Mouse (Mus musculus): ENCODE data around the gene Cth. TPM values are rescaled to one million over a fixed set of nuclear protein-coding genes. Genes with fewer than 3 reads are reported as not detected.
"Not testable (repeated sequence)": the region's sequence is repeated elsewhere in the genome, so short reads cannot be mapped to it uniquely, and the experiment has no call there.

The Cth gene
- 1 to 10 TPM; 1.5 to 6.5 (median 3.4) TPM for total RNA-seq (2022)

DNA sequence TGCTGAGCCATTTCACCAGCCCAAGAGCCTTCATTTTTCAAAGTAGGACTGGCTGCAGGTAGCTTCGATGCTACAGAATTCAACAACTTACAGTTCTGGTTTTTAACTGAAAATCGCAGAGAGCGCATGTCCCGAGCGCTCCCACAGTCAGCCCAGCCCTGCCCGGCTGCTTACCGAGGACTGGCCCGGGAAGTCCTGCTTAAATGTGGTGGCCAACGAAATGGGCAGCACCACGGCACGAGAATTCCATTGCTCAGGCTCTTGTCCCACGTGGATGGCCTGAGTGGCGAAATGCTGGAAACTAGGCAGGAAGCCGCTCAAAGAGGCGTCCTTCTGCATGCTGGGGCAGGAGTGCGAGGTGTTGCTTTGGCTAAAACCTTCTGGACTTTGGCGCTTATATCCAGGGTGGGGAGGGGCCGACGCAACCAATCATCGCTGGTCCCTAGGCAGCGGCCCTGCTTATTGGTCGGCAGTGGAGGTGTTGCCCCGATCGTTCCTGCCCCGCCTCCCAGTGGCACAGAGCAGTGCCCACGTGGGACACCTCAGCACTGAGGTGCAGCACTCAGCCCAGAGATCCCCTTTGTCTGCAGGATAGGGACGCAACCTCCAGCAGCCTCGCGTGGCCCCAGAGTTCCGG, at the start of gene Cth:
TSS of gene Cth (minus strand) at position 386 of the 637 bp plus-strand sequence.
- DNase-seq (ENCODE audit: low spot score in 2 of 2) = peak; percentile 77 to 90

DNA sequence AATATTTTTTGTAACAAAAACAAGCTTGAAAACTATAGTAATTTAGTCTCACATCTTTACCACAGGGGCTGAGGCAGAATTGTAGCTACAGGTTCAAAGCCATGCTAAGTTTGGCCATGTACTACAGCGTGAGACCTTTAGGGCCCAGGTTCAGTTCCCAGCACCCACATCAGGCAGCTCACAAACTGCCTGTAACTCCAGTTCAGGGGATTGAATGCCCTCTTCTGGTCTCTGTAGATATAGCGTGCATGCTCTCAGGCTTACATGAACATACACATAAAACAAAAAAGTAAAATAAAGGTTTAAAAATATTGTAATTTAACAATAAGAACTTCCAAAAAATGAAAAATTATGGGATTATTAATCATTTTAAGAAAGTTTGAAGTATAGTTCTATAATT, 48.4 kb upstream of the Cth start:
- no peak for DNase-seq (ENCODE audit: low spot score in 2 of 2)

DNA sequence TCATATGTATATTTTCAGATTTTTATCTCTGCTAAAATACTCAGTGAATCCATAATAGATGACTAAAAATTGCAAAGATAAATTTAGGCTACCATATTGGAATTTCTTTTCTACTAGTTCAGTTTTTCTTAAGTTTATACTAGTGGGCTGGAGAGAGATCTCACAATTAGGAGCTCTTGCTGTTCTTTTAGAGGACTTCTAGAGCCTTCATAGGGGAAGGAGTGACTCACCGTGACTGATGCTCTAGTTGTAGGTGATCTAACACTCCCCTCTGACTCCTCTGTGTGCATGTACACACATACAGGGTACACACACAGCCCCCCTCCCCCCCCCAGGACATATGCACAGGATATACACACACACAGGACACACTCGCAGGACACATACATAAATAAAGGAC, 46.3 kb upstream of the Cth start:
- no peak for DNase-seq (ENCODE audit: low spot score in 2 of 2)

- no peak for DNase-seq (ENCODE audit: low spot score in 2 of 2)
Observed at GRCm38 (mm10) chr3:157957320-157957719, 32.4 kb upstream of the Cth start.

DNA sequence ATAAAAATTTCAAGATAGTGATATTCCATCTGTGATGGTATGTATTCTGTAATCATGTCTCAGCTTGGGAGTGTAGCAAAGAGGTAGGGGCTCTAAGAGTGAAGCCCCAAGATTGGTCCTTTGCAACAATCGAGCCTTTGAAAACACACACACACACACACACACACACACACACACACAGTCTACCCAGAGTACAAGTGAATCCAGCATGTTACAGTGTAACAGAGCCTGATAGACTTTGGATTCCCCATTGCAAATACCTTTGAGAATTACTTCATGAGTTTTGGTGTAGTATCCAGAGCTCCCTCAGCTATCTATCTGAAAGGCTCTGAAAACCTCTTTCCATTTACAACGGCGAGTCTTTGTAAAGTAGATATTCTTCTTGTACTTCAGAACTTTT, 31.3 kb upstream of the Cth start:
- no peak for DNase-seq (ENCODE audit: low spot score in 2 of 2)

- DNase-seq (ENCODE audit: low spot score in 2 of 2) = no peak
Observed at GRCm38 (mm10) chr3:157955466-157955865, 30.6 kb upstream of the Cth start.

DNA sequence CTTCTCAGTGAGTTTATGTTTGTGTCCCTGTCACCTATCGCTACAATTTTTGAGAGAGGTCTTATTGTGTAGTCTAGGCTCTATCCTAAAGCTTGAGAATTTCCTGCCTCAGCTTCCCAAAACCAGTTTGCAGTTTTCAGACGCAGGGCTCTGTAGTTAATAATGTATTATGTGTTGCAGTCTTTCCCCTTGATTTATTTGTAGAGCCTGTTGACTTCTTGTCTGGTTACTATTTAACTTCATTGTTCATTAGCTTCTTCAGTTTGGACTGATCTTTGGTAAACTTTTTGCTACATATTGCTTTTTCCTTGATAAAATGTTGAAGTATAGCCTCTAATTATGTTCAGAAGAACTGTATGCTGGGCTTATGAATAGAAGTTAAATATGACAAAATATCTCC, 27.8 kb upstream of the Cth start:
- DNase-seq (ENCODE audit: low spot score in 2 of 2) = no peak

DNA sequence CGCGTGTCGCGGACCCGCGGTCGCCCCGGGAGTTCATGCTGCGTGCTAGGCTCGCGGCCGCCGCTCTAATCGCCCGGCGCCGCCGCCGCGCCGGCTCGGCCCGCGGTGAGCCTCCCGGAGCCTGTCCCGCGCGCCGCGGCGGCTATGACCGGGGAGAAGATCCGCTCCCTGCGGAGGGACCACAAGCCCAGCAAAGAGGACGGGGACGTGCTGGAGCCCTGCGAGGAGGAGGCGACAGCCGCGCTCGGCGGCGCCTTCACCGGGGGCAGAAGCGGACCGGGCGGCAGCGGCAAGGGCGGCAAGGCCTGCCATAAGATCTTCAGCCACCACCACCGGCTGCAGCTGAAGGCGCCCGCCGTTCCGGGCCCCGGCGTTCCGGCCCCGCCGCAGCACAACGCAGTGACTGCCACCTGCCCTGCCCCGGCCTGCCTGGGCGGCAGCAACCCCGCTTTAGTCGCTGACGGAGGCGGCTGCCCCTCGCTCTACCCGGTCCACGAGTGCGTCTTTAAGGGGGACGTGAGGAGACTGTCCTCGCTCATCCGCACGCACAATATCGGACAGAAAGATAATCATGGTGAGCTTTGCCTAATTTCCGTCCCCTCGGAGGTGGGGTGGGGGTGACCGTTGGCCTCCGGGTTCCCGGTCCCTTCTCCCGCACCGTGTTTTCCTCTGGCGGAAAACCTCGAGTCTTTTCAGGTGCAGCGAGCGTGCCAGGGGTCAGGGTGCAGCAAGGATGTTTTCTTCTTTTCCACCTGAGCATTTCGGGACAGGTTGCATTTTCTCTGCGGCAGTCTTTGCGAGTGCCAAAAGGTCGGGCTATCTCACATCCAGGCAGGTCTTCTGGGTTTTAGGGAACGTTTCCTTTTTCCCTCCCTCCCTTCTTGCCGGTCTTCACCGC, 22.8 kb upstream of the Cth start:
- peak in 1 of 2 experiments; percentile 9 for DNase-seq (ENCODE audit: low spot score in 2 of 2)

- peak; percentile 80 for DNase-seq (ENCODE audit: low spot score in 2 of 2)
Observed at GRCm38 (mm10) chr3:157946843-157947358, 22.0 kb upstream of the Cth start, which contains the start of gene Ankrd13c. Gene Ankrd13c, plus strand, starts transcription at chr3:157947239.

- DNase-seq (ENCODE audit: low spot score in 2 of 2) = no peak
Observed at GRCm38 (mm10) chr3:157938585-157938984, 13.7 kb upstream of the Cth start.

GRCm38 (mm10) chr3:157934301-157934823, 9.5 kb upstream of the Cth start:
- DNase-seq (ENCODE audit: low spot score in 2 of 2) = no peak

DNA sequence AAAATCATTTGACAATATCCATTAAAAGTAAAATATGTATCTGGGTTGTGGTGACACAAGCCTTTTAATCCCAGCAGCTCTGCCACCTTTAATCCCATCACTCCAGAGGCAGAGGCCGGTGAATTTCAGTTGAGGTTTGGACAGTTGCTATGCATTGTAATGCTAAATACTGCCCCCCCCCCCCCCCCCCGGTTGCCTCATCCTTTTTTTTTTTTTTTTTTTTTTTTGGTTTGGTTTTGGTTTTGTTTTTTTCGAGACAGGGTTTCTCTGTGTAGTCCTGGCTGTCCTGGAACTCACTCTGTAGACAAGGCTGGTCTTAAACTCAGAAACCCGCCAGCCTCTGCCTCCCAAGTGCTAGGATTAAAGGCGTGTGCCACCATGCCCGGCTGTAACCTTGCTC, 8.3 kb upstream of the Cth start:
- not testable (repeated sequence) for DNase-seq (ENCODE audit: low spot score in 2 of 2)

GRCm38 (mm10) chr3:157932074-157932473, 7.2 kb upstream of the Cth start:
- DNase-seq (ENCODE audit: low spot score in 2 of 2) = no peak

- no peak for DNase-seq (ENCODE audit: low spot score in 2 of 2)
Observed at GRCm38 (mm10) chr3:157931592-157931991, 6.7 kb upstream of the Cth start.

DNA sequence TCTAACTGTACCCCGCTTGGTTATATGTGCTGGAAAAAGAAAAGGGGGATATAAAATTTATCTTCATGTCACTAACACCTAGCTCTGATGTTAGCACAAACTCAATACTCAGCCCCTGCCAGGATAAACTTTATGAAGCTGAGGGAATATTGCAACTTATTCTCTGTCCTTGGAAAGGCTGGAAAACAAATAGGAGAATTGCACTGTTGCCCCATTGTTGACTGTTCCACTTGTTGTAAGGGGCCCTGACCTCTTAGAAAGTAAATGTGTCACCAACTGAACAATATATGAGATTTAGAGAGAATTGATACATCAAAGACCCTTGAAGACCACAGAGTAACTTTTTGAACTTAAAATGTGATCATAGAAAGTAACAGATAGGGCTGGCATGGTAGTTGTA, 4.5 kb upstream of the Cth start:
- DNase-seq (ENCODE audit: low spot score in 2 of 2) = no peak

DNA sequence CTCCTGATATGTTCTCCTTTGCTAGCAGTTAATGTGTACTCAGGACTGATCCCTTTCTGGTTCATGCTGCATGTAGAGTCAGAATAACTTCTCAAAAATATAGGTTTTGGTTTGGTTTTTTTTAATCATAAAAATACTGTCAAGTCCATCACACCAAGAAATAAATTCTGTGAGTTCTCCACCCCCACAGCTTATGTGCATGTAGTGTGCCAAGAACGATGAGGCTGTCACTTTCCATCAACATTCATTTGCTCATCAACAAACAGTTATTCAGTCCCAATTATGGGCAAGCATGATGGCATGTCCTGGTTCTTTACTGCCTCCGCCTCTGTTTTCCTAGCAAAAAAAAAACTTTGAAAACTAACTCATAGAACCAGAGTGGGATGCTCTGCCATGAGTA, 3.9 kb upstream of the Cth start:
- no peak for DNase-seq (ENCODE audit: low spot score in 2 of 2)

GRCm38 (mm10) chr3:157926761-157927160, 1.9 kb upstream of the Cth start:
- DNase-seq (ENCODE audit: low spot score in 2 of 2) = no peak

DNA sequence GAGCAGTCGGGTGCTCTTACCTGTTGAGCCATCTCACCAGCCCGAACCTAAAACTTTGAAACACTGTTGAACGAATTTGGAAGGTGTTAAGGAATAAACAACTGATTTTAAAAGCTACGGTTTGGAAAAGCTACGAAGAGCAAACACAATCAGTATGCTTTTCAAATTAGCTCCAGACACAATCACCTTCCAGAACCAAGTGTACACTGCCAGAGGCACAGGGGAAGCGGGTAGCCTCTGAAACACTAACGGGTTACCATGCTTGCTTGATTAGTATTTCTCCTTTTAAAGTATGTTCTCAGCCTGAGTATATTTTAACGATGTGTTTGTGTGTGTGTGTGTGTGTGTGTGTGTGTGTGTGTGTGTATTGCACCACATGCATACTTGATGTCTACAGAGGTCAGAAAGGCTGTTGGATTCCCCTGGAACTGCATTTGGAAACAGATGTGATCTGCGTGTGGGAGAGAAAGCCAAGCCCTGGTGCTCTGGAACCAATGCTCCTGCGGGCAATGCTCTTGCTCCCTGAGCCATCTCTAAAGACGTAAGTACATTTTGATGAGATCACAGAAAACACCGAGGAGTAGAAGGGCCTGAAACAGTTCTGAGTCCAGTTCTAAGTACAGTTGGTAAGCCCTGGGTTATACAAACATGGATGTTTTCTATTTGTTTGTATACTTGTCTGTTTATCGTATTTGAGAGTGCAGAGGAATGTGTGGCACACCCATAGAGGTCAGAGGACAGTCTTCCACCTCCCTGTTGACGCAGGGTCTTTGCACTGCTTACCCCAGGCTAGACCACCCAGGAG, 1.0 kb upstream of the Cth start:
- DNase-seq (ENCODE audit: low spot score in 2 of 2) = no peak

- no peak for DNase-seq (ENCODE audit: low spot score in 2 of 2)
Observed at GRCm38 (mm10) chr3:157923268-157923835, 1.5 kb downstream of the Cth start.

DNA sequence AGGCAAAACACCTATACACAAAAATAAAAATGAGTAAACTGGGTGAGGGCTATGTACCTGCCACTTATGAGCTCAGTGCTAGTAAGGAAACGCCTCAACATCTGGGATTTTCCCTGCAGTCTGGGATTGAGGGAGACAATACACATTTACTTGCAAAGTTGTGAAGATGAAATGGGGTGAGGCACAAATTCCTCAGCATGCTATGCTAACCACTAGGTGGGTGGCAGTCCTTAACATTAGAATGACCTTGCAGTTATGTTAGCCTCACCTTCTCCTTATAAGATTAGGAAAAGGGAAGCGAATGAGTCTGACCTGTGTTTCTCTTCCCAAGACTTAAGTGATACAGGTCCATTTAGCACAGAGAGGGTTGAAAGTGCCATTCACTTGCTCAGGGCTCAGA, 3.5 kb downstream of the Cth start:
- DNase-seq (ENCODE audit: low spot score in 2 of 2) = no peak

DNA sequence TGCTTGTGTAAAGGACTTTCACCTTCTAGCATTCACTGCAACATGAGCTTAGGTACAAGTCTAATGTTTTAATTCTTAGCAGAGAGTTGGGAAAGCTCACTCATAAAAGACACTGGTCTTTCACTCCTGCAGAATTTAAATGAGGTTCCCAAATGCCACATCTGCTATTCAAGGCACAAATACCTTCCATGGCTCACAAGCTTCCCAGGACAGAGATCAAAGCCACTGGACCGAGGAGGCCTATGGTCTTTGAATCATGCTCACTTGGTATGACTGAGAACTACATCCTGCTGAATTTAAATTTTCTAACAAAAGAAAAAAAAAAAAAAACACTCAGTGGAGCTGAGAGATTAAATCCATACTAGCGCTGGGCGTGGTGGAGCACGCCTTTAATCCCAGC, 8.5 kb downstream of the Cth start:
- DNase-seq (ENCODE audit: low spot score in 2 of 2) = no peak
